Mouse (Mus musculus): Measurements from ENCODE around the gene Cybc1.

Gene Cybc1

GRCm38 (mm10) chr11:121229018-121229439, at the start of gene Cybc1:
TSS of gene Cybc1 (minus strand) at chr11:121229322.
- peak; percentile 71 to 81 for DNase-seq (ENCODE audit: low read depth in 2 of 2, low spot score in 2 of 2)

- DNase-seq (ENCODE audit: low read depth in 2 of 2, low spot score in 2 of 2), result no peak
These were observed 48.9 kb upstream of the Cybc1 start for GRCm38 (mm10) chr11:121278011-121278410.

GRCm38 (mm10) chr11:121277516-121277915, 48.4 kb upstream of the Cybc1 start:
- DNase-seq (ENCODE audit: low read depth in 2 of 2, low spot score in 2 of 2), result no peak

GRCm38 (mm10) chr11:121261074-121261473, 32.0 kb upstream of the Cybc1 start:
- no peak for DNase-seq (ENCODE audit: low read depth in 2 of 2, low spot score in 2 of 2)

GRCm38 (mm10) chr11:121260211-121260906, 31.2 kb upstream of the Cybc1 start:
- peak in 1 of 2 experiments; percentile 9 for DNase-seq (ENCODE audit: low read depth in 2 of 2, low spot score in 2 of 2)

- DNase-seq (ENCODE audit: low read depth in 2 of 2, low spot score in 2 of 2), result peak; percentile 73 to 85
These were observed 30.3 kb upstream of the Cybc1 start, which contains the start of gene Foxk2 for GRCm38 (mm10) chr11:121259160-121260100. TSS of gene Foxk2 (plus strand) at chr11:121259990.

- no peak for DNase-seq (ENCODE audit: low read depth in 2 of 2, low spot score in 2 of 2)
These were observed 21.1 kb upstream of the Cybc1 start for GRCm38 (mm10) chr11:121250196-121250595.

GRCm38 (mm10) chr11:121239669-121240068, 10.5 kb upstream of the Cybc1 start:
- no peak for DNase-seq (ENCODE audit: low read depth in 2 of 2, low spot score in 2 of 2)

- peak; percentile 21 to 43 for DNase-seq (ENCODE audit: low read depth in 2 of 2, low spot score in 2 of 2)
These were observed 8.4 kb upstream of the Cybc1 start for GRCm38 (mm10) chr11:121237345-121238128.

- peak; percentile 98 for DNase-seq (ENCODE audit: low read depth in 2 of 2, low spot score in 2 of 2)
These were observed 7.6 kb upstream of the Cybc1 start, which contains the start of gene Narf for GRCm38 (mm10) chr11:121236564-121237344. TSS of gene Narf (plus strand) at chr11:121237253.

- DNase-seq (ENCODE audit: low read depth in 2 of 2, low spot score in 2 of 2), result peak; percentile 25 to 44
These were observed 6.5 kb upstream of the Cybc1 start for GRCm38 (mm10) chr11:121235475-121236238.

- no peak for DNase-seq (ENCODE audit: low read depth in 2 of 2, low spot score in 2 of 2)
These were observed 3.6 kb upstream of the Cybc1 start for GRCm38 (mm10) chr11:121232706-121233105.

- no peak for DNase-seq (ENCODE audit: low read depth in 2 of 2, low spot score in 2 of 2)
These were observed 2.6 kb upstream of the Cybc1 start for GRCm38 (mm10) chr11:121231628-121232291.

- no peak for DNase-seq (ENCODE audit: low read depth in 2 of 2, low spot score in 2 of 2)
These were observed 2.1 kb upstream of the Cybc1 start for GRCm38 (mm10) chr11:121231191-121231590.

GRCm38 (mm10) chr11:121228129-121229017, 749 bp downstream of the Cybc1 start:
- DNase-seq (ENCODE audit: low read depth in 2 of 2, low spot score in 2 of 2), result no peak

GRCm38 (mm10) chr11:121221321-121222010, 7.7 kb downstream of the Cybc1 start:
- no peak for DNase-seq (ENCODE audit: low read depth in 2 of 2, low spot score in 2 of 2)

GRCm38 (mm10) chr11:121220771-121221170, 8.4 kb downstream of the Cybc1 start:
- DNase-seq (ENCODE audit: low read depth in 2 of 2, low spot score in 2 of 2), result no peak
